Mouse (Mus musculus) liver, postnatal 0 days (tissue): ENCODE results near the gene Cox11. TPM values are rescaled to one million over a fixed set of nuclear protein-coding genes. Genes with fewer than 3 reads are reported as not detected.

Experiments
- ATAC-seq: fragments of 200-750 bp; cut with Nextera tagmentation; 2 replicates; pipeline ENCODE4 v1.8.0; 2017; ENCODE audit warnings: mild to moderate bottlenecking, moderate library complexity
- DNase-seq: peaks from one replicate; pipeline ENCODE4 v3.0.0-alpha.2; 2016
- H3K27ac ChIP-seq: fragments of 300-500 bp; sonication (generic); 2 replicates; pipeline ENCODE4 v1.5.1; 2014; ENCODE audit warnings: antibody characterized with exemption, moderate library complexity, mild to moderate bottlenecking, low read depth
- H3K27me3 ChIP-seq: fragments of 300-500 bp; sonication (generic); 2 replicates; pipeline ENCODE4 v1.6.1; 2014; ENCODE audit warnings: low read length, control low read depth, mixed read lengths; ENCODE audit not compliant: insufficient read depth
- H3K36me3 ChIP-seq: fragments of 300-500 bp; sonication (generic); replicated peaks from 2 replicates; pipeline ENCODE4 v1.6.1; 2014; ENCODE audit warnings: mild to moderate bottlenecking, control low read depth, low read length, moderate library complexity, mixed read lengths; ENCODE audit not compliant: insufficient read depth
- H3K4me1 ChIP-seq: fragments of 300-500 bp; sonication (generic); 2 replicates; pipeline ENCODE4 v1.6.1; 2014; ENCODE audit warnings: antibody characterized with exemption, mild to moderate bottlenecking, control low read depth; ENCODE audit not compliant: insufficient read depth
- H3K4me2 ChIP-seq: fragments of 300-500 bp; sonication (generic); 2 replicates; pipeline ENCODE4 v1.6.1; 2014; ENCODE audit warnings: low read depth, mild to moderate bottlenecking, low read length, moderate library complexity, mixed read lengths
- H3K4me3 ChIP-seq: fragments of 300-500 bp; sonication (generic); 2 replicates; pipeline ENCODE4 v1.5.1; 2014; ENCODE audit warnings: low read depth, low read length
- H3K9ac ChIP-seq: fragments of 300-500 bp; sonication (generic); replicated peaks from 2 replicates; pipeline ENCODE4 v1.6.1; 2014; ENCODE audit warnings: mild to moderate bottlenecking, moderate library complexity
- H3K9me3 ChIP-seq: fragments of 300-500 bp; sonication (generic); 2 replicates; pipeline ENCODE4 v1.6.1; 2016; ENCODE audit warnings: mild to moderate bottlenecking, control low read depth, low read length, mixed read lengths
- CTCF ChIP-seq: sonication (generic); IDR thresholded peaks from 2 replicates; pipeline ENCODE4 v1.5.1; 2016; ENCODE audit warnings: antibody characterized with exemption, low read depth
- EP300 ChIP-seq: IDR thresholded peaks from 2 replicates; pipeline ENCODE4 v1.6.1; 2016; ENCODE audit warnings: antibody characterized with exemption, low read depth, mild to moderate bottlenecking
- WGBS: fragments of 180-500 bp; shearing (Covaris S2); extraction: QIAGEN DNeasy Blood & Tissue Kit; methylation state at CpG from one replicate; pipeline ENCODE4 v1.1.7; 2014; ENCODE audit not compliant: insufficient replicate concordance; 5-methylcytosine and 5-hydroxymethylcytosine counted together
- polyA plus RNA-seq: library from polyadenylated mRNA; unstranded; fragments of >200 nt; fragmentation: Nextera tagmentation; extraction: Ambion mirVana; gene quantifications from 2 replicates; pipeline ENCODE4 v1.2.1, GENCODE M21; 2015

The Cox11 gene
- polyA plus RNA-seq, 1 experiment from 2014 or later: 16.3 TPM

DNA sequence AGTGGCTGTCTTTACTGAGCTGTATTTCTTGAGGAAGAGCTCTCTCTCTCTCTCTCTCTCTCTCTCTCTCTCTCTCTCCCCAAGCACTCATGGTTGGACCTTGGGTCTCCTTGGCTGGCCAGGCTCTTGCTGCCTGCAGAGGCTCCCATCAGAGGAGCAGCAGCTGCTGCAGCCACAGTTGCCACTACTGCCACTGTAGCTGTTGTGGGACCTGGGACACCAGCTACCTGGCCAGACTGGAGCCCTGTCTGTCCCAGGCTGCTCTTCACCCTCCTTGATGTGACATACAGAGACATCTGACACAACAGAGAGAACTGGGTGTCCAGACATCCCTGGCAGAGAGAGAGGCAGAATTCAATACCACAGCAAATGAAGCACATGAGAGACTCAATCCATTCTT lies 43.2 kb downstream of the Cox11 start:
- TF ChIP-seq CTCF (no peak), EP300 (no peak)
- Histone ChIP-seq H3K36me3 (peaks cover 41% of the 10 kb centered on the region), H3K9me3 (no peaks in the 10 kb centered on the region), H3K4me2 (no peak overlapping the region), H3K27ac (no peak overlapping the region), H3K4me1 (peaks cover 16% of the 10 kb centered on the region), H3K9ac (no peak overlapping the region), H3K4me3 (no peak overlapping the region), H3K27me3 (no peaks in the 10 kb centered on the region)
- no peak for DNase-seq
- ATAC-seq: no peak

DNA sequence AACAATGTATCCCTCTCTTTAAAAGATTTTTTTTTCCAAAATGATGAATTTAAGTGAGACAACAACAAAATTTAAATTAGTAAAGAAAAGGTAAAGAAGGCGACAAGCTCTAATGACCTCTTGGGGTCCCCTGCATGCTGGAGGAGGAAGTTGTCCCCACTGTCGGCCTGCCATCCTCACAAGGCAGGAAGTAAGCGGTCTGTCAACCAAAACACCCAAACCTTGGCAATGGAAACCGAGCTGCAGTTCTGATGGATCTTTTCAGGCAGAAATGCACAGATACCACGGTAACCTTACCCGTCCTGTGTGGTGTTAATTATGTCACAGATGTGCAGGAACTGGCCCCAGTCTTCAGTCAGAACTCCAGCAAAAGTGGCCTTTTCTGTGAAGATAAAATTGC lies 46.8 kb downstream of the Cox11 start:
- H3K9ac ChIP-seq: 0 out of 2 replicates have a peak overlapping the region, but pooled peaks have one; percentile 5
- WGBS: 38% methylated on average over 6 of the region's 6 CpGs
- H3K4me1 ChIP-seq: peaks cover 24% of the 10 kb centered on the region
- peak overlapping the region; percentile 85; the same call in 1 of the 2 replicates for H3K4me2 ChIP-seq
- DNase-seq (no peak), ATAC-seq (no peak)
- 0 out of 2 replicates have a peak overlapping the region, but pooled peaks have one; percentile 5 for H3K27ac ChIP-seq
- no peaks in the 10 kb centered on the region for H3K27me3 ChIP-seq
- H3K9me3 ChIP-seq: no peaks in the 10 kb centered on the region
- peaks cover 26% of the 10 kb centered on the region for H3K36me3 ChIP-seq
- no peak for TF ChIP-seq EP300
- TF ChIP-seq CTCF: no peak
- H3K4me3 ChIP-seq: no peak overlapping the region

DNA sequence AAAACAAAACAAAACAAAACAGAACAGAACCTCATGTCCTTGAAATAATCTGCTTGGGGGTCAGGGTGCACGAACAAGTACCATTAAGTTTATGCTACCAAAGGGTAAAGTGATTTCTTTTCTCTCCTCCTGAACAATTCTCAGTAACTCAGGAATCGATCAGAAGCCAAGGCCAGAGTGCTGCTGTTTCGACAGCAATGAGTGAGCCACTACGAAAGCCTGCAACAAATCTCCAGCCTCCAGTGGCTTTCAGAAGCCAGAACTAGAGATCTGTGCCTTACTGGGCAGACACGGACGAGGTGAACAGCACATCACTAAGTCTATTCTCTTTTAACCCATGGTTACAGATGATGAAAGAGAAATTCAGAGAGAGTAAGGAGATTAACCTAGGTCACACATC lies 47.2 kb downstream of the Cox11 start:
- Histone ChIP-seq H3K9me3 (no peaks in the 10 kb centered on the region), H3K4me2 (peak overlapping the region; percentile 85), H3K36me3 (peaks cover 23% of the 10 kb centered on the region), H3K9ac (0 out of 2 replicates have a peak overlapping the region, but pooled peaks have one; percentile 78), H3K27me3 (no peaks in the 10 kb centered on the region), H3K4me3 (no peak overlapping the region), H3K4me1 (peaks cover 24% of the 10 kb centered on the region), H3K27ac (0 out of 2 replicates have a peak overlapping the region, but pooled peaks have one; percentile 5)
- DNase-seq: no peak
- ATAC-seq: no peak
- TF ChIP-seq EP300: no peak
- no peak for TF ChIP-seq CTCF
- WGBS: 58% methylated on average over 6 of the region's 6 CpGs

DNA sequence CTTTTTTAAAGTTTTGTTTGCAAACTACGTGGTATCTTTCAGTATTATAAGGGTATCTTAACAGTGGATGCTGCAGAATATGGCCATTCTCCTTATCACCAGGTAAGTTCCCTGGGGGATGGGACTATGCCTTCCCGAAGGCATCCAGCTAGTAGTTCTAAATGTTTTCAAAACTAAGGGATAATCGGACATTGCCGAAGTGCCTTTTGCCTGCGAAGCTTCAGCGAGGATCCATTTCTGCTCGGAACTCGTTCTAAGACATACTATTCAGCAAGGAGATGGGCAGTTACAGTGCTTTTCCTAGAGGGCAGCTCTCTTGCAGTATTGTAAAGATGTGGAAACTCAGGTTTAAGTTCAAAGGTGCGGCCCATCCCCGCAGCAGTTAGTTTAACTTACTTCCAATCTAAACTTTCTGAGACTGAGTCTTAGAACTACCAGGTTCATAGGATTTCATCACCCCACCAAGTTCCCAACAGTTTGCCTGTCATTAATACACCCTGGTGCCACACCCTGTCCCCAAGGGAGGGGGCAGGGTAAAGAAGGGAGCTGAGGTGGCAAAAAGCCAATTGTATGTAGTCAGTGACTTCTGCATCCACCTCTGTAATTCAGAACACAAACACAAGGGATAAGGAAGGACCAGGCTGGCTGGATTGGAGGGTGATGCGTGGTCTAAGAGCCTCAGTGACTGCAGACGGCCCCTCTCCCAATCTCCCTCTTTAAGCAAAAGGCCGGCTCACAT lies 48.5 kb downstream of the Cox11 start:
- Histone ChIP-seq H3K9ac (peak overlapping the region; percentile 78), H3K27me3 (no peaks in the 10 kb centered on the region), H3K4me2 (peak overlapping the region; percentile 85), H3K9me3 (no peaks in the 10 kb centered on the region), H3K4me3 (peak overlapping the region; percentile 82), H3K27ac (peak overlapping the region; percentile 67), H3K36me3 (peaks cover 13% of the 10 kb centered on the region; the same call in 1 of the 2 replicates), H3K4me1 (peaks cover 24% of the 10 kb centered on the region)
- TF ChIP-seq CTCF (no peak), EP300 (no peak)
- ATAC-seq (peak; percentile 73), DNase-seq (peak; percentile 60)
- WGBS: 63% methylated on average over 13 of the region's 13 CpGs

DNA sequence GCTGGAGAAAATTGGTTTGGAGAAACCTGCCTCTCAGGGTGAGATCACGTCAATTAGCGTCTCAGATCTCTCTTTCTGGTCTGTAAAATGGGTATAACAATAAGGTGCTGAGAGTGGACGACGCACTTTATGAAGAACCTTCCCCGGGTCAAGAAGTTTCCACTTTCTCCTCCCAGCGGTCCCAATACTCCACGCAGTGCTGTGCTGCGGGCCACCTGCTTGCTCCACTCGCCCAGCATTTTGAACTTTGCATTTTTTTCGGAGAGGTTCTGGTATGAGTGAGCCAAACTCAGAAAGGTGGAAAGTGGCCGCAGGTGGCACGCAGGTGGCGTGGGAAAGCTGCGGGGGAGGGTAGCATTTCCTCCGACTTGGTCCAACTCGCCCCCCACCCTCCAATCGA lies 49.1 kb downstream of the Cox11 start:
- TF ChIP-seq EP300: no peak
- no peak for TF ChIP-seq CTCF
- ATAC-seq (peak; percentile 74), DNase-seq (no peak)
- Histone ChIP-seq H3K9ac (peak overlapping the region; percentile 78), H3K4me2 (peak overlapping the region; percentile 85), H3K9me3 (no peaks in the 10 kb centered on the region), H3K27me3 (no peaks in the 10 kb centered on the region), H3K27ac (peak overlapping the region; percentile 67), H3K4me3 (peak overlapping the region; percentile 82), H3K36me3 (peaks cover 13% of the 10 kb centered on the region; the same call in 1 of the 2 replicates), H3K4me1 (peaks cover 24% of the 10 kb centered on the region)
- WGBS: 2% methylated on average over 16 of the region's 17 CpGs

DNA sequence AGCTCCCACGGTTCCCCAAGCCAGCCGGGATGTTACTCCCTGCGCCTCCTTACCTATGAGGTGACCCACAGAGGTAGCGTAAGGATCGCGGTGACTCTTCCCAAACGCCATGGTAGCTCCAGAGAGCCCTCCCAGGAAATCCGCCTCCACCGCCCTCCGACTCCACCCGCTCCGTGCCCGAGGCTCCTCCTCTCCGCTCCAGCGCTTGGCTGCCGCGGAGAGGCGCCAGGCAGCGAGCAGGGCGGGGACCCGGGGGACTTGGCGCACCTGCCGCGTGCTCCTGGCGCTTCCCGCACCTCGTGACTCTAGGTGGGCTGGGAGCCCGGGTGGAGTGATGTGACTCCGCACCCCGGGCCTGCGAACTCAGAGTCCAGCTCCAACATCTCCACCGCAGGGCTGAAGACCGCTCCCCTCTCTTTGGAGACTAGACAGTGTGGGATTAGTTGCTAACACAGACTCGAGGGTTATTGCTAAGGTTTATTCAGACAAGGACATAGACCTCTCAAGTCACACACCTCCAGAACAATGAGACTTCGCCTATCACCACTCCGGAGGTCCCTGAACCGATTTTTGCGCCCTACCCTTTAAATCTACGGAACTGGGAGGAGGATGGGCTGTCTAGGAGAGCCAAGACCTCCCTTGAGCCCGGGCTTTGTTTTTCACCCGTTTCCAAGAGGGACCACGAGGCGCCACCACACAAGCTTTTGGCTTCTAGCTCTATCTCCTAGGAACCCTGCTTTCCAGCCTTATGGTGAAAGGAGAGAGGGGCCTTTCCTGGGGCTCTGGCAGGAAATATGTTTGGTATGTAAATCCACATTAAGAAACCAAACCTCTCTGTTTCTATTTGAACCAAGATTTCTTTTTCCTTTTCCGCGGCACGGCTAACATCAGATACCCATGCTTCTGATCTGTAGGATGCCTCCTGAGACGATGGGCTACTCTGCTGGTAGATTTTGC lies 49.8 kb downstream of the Cox11 start, which contains the start of gene Tom1l1:
Gene Tom1l1 (minus strand): TSS at position 907 of the 957 bp plus-strand sequence.
- H3K27me3 ChIP-seq: no peaks in the 10 kb centered on the region
- H3K4me2 ChIP-seq: peak within 1 kb of the TSS; percentile 85
- H3K27ac ChIP-seq: peak within 1 kb of the TSS; percentile 67
- H3K4me1 ChIP-seq: peaks cover 24% of the 10 kb centered on the region
- no peaks in the 10 kb centered on the region for H3K9me3 ChIP-seq
- 7% methylated on average over 47 of the region's 47 CpGs for WGBS
- ATAC-seq: peak; percentile 94
- TF ChIP-seq EP300: no peak
- TF ChIP-seq CTCF: no peak
- H3K9ac ChIP-seq: peak within 1 kb of the TSS; percentile 78
- peak; percentile 88 for DNase-seq
- peak within 1 kb of the TSS; percentile 82 for H3K4me3 ChIP-seq
- H3K36me3 ChIP-seq: peaks cover 9% of the 10 kb centered on the region; the same call in 1 of the 2 replicates
